Mouse (Mus musculus): ENCODE data around the gene Tfeb. TPM values are rescaled to one million over a fixed set of nuclear protein-coding genes. Genes with fewer than 3 reads are reported as not detected.

Gene Tfeb
- polyA plus RNA-seq, 1 experiment from 2014 or later = 14.3 TPM

- 89% methylated on average over 8 of the region's 8 CpGs for WGBS
- Histone ChIP-seq H3K36me3 (no peaks in the 10 kb centered on the region), H3K27ac (replicated peaks) (no peak overlapping the region), H3K27me3 (no peaks in the 10 kb centered on the region), H3K4me3 (replicated peaks) (no peak overlapping the region), H3K4me2 (replicated peaks) (no peak overlapping the region), H3K4me1 (peaks cover 15% of the 10 kb centered on the region), H3K9ac (no peak overlapping the region), H3K9me3 (replicated peaks) (no peaks in the 10 kb centered on the region)
- no peak for ATAC-seq (ENCODE audit: insufficient number of reproducible peaks, low FRiP score, low TSS enrichment, low read depth)
Observed at GRCm38 (mm10) chr17:47841521-47841920, 104.7 kb downstream of the Tfeb start.

Other genes with a start within 250 kb of the Tfeb start
- gene Taf8, start 234.7 kb upstream of the Tfeb start, polyA plus RNA-seq (2015; fragmentation: Nextera tagmentation; extraction: Ambion mirVana) = 30.0 and 32.4 TPM in 2 replicates
- 552 and 575 TPM in 2 replicates for gene Ccnd3, start 232.0 kb upstream of the Tfeb start, polyA plus RNA-seq (2015; fragmentation: Nextera tagmentation; extraction: Ambion mirVana)
- gene Bysl, start 125.5 kb upstream of the Tfeb start, polyA plus RNA-seq (2015; fragmentation: Nextera tagmentation; extraction: Ambion mirVana) = 23.9 and 24.6 TPM in 2 replicates
- gene Med20, start 125.4 kb upstream of the Tfeb start, polyA plus RNA-seq (2015; fragmentation: Nextera tagmentation; extraction: Ambion mirVana) = 51.9 and 55.2 TPM in 2 replicates
- 1.6 TPM in 2 replicates for gene Gm20517, start 125.4 kb upstream of the Tfeb start, polyA plus RNA-seq (2015; fragmentation: Nextera tagmentation; extraction: Ambion mirVana)
- 4.4 and 5.2 TPM in 2 replicates for gene Usp49, start 106.3 kb upstream of the Tfeb start, polyA plus RNA-seq (2015; fragmentation: Nextera tagmentation; extraction: Ambion mirVana)
- 386 TPM in 2 replicates for gene Tomm6, start 48.6 kb upstream of the Tfeb start, polyA plus RNA-seq (2015; fragmentation: Nextera tagmentation; extraction: Ambion mirVana)
- gene Frs3, start 48.0 kb upstream of the Tfeb start, polyA plus RNA-seq (2015; fragmentation: Nextera tagmentation; extraction: Ambion mirVana) = 5.5 and 7.1 TPM in 2 replicates
- 0.12 and 0.24 TPM in 2 replicates for gene Gm21981, start 42.6 kb upstream of the Tfeb start, polyA plus RNA-seq (2015; fragmentation: Nextera tagmentation; extraction: Ambion mirVana)
- 0.71 and 1.3 TPM in 2 replicates for gene Prickle4, start 42.3 kb upstream of the Tfeb start, polyA plus RNA-seq (2015; fragmentation: Nextera tagmentation; extraction: Ambion mirVana)
- 0.12 and 0.16 TPM in 2 replicates for gene Pgc, start 10.2 kb upstream of the Tfeb start, polyA plus RNA-seq (2015; fragmentation: Nextera tagmentation; extraction: Ambion mirVana)
- gene Mdfi, start 97.7 kb downstream of the Tfeb start, polyA plus RNA-seq (2015; fragmentation: Nextera tagmentation; extraction: Ambion mirVana) = 21.2 and 25.3 TPM in 2 replicates
- 17.0 and 19.3 TPM in 2 replicates for gene Foxp4, start 187.6 kb downstream of the Tfeb start, polyA plus RNA-seq (2015; fragmentation: Nextera tagmentation; extraction: Ambion mirVana)